Mouse (Mus musculus) limb, embryonic 14.5 days (tissue): ENCODE results near the gene Wwp2. TPM values are rescaled to one million over a fixed set of nuclear protein-coding genes. Genes with fewer than 3 reads are reported as not detected.
A peak's percentile ranks its signal among the peaks of the same experiment; 100 is the strongest.

Experiments
- ATAC-seq: fragments of 200-750 bp; cut with Nextera tagmentation; 2 replicates; pipeline ENCODE4 v1.8.0; 2017; ENCODE audit warnings: low read depth, moderate number of reproducible peaks, moderate TSS enrichment; ENCODE audit not compliant: low FRiP score
- DNase-seq: peaks from one replicate; pipeline ENCODE4 v3.0.0-alpha.2; 2015; ENCODE audit warnings: low spot score
- H3K27ac ChIP-seq: fragments of 300-500 bp; sonication (generic); replicated peaks from 2 replicates; pipeline ENCODE4 v1.5.1; 2014; ENCODE audit warnings: low read depth, mild to moderate bottlenecking, low read length, moderate library complexity, mixed read lengths
- H3K27me3 ChIP-seq: fragments of 300-500 bp; sonication (generic); 2 replicates; pipeline ENCODE4 v1.6.1; 2014; ENCODE audit warnings: low read length, mixed read lengths; ENCODE audit not compliant: control insufficient read depth, insufficient read depth
- H3K36me3 ChIP-seq: fragments of 300-500 bp; sonication (generic); 2 replicates; pipeline ENCODE4 v1.6.1; 2014; ENCODE audit warnings: mild to moderate bottlenecking, low read length, moderate library complexity, mixed read lengths; ENCODE audit not compliant: control insufficient read depth, insufficient read depth
- H3K4me1 ChIP-seq: fragments of 300-500 bp; sonication (generic); 2 replicates; pipeline ENCODE4 v1.6.1; 2014; ENCODE audit warnings: antibody characterized with exemption, low read length, mixed read lengths; ENCODE audit not compliant: control insufficient read depth, insufficient read depth
- H3K4me2 ChIP-seq: fragments of 300-500 bp; sonication (generic); replicated peaks from 2 replicates; pipeline ENCODE4 v1.6.1; 2014; ENCODE audit warnings: low read depth, mild to moderate bottlenecking, low read length, moderate library complexity; ENCODE audit not compliant: severe bottlenecking
- H3K4me3 ChIP-seq: fragments of 300-500 bp; sonication (generic); replicated peaks from 2 replicates; pipeline ENCODE4 v1.5.1; 2014; ENCODE audit warnings: low read length
- H3K9ac ChIP-seq: fragments of 300-500 bp; sonication (generic); 2 replicates; pipeline ENCODE4 v1.6.1; 2014; ENCODE audit warnings: mild to moderate bottlenecking, low read depth, low read length, moderate library complexity; ENCODE audit not compliant: severe bottlenecking
- H3K9me3 ChIP-seq: fragments of 300-500 bp; sonication (generic); 2 replicates; pipeline ENCODE4 v1.6.1; 2016; ENCODE audit warnings: low read length; ENCODE audit not compliant: control insufficient read depth
- POLR2A ChIP-seq: fragments of 200-500 bp; IDR thresholded peaks from 2 replicates; pipeline ENCODE4 v1.8.0; 2012; ENCODE audit warnings: inconsistent platforms, mild to moderate bottlenecking, moderate library complexity, borderline replicate concordance; ENCODE audit not compliant: insufficient read depth, insufficient read length; ENCODE audit errors: extremely low read depth
- WGBS: fragments of 180-500 bp; shearing (Covaris S2); extraction: QIAGEN DNeasy Blood & Tissue Kit; methylation state at CpG from one replicate; pipeline ENCODE4 v1.1.7; 2014; 5-methylcytosine and 5-hydroxymethylcytosine counted together
- polyA plus RNA-seq, 2 experiments: library from polyadenylated mRNA; depleted of rRNA in 1 of 2; stranded (reverse) in 1 of 2; unstranded in 1 of 2; fragments of >200 nt; fragmentation: Nextera tagmentation in 1 of 2; extraction: Ambion mirVana in 1 of 2; gene quantifications; 2 replicates each; pipeline versions ENCODE4 v1.2.1 to v1.2.3; 2012 to 2014

Wwp2 gene
- polyA plus RNA-seq, 2 experiments = 153 to 315 TPM

DNA sequence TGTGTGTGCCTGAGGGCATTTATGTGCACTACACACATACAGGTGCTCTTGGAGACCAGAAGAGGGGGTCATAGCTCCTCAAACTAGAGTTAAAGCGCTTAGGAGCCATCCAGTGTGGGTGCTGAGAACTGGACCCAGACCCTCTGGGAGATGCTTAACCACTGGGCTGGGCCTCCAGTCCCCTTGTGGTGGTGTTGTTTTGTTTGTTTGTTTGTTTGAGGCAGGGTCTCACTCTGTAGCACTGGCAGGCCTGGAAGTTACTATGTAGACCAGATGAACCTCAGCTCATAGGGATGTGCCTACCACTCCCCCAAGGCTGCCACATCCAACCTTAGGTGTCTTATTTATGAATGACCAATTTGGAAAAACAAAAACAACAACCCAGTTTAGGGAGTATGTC is 70.9 kb downstream of the Wwp2 start:
- Histone ChIP-seq H3K27ac (no peak overlapping the region), H3K36me3 (no peaks in the 10 kb centered on the region; the same call in 1 of the 2 replicates), H3K27me3 (no peaks in the 10 kb centered on the region), H3K4me3 (no peak overlapping the region), H3K4me1 (peaks cover 27% of the 10 kb centered on the region), H3K9me3 (no peaks in the 10 kb centered on the region), H3K9ac (no peak overlapping the region), H3K4me2 (no peak overlapping the region)
- no peak for DNase-seq
- TF ChIP-seq POLR2A = no peak
- 91% methylated on average over 1 of the region's 1 CpGs for WGBS
- ATAC-seq = no peak

DNA sequence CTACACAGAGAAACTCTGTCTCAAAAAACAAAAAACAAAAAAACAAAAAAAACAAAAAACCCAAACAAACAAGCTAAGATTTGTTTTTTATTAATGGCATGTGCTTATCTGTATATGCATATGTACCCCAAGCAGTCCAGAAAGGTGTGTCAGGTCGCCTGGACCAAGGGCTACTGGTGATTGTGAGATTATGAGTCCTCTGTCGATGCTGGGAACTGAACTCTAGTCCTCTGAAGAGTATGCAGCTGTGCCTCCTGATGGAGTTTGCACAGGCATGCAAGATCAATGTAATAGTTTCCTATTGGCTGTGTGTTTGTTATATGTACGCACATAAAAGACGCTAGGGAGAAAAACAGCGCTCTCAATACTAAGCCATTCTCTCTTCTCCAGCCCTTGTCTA is 74.0 kb downstream of the Wwp2 start:
- no peak for TF ChIP-seq POLR2A
- peaks cover 11% of the 10 kb centered on the region for H3K4me1 ChIP-seq
- ATAC-seq = no peak
- DNase-seq = no peak
- no peaks in the 10 kb centered on the region for H3K9me3 ChIP-seq
- H3K4me3 ChIP-seq = no peak overlapping the region
- no peak overlapping the region for H3K4me2 ChIP-seq
- no peak overlapping the region for H3K9ac ChIP-seq
- peak overlapping the region; percentile 66; the same call in 1 of the 2 replicates for H3K27ac ChIP-seq
- 92% methylated on average over 5 of the region's 5 CpGs for WGBS
- H3K27me3 ChIP-seq = no peaks in the 10 kb centered on the region
- no peaks in the 10 kb centered on the region; the same call in 1 of the 2 replicates for H3K36me3 ChIP-seq

DNA sequence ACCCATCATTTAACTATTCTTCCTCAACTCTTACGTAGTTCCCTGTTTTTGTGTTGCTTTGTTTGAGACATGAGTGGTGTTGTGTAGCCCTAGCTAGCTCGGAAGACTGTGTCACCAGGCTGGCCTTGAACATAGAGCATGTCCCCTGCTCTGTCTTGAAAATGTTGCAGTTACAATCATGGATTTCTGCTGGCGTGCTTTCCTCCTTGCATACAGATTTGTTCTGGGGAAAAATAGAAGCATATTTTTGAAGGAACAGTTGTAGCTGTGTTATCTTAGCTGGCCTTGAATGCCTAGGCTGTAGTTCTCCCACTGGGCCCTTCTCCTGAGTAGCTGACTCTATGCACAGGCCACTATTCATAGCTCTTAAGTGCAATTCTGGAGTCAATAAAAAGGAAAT is 74.6 kb downstream of the Wwp2 start:
- peaks cover 11% of the 10 kb centered on the region for H3K4me1 ChIP-seq

DNA sequence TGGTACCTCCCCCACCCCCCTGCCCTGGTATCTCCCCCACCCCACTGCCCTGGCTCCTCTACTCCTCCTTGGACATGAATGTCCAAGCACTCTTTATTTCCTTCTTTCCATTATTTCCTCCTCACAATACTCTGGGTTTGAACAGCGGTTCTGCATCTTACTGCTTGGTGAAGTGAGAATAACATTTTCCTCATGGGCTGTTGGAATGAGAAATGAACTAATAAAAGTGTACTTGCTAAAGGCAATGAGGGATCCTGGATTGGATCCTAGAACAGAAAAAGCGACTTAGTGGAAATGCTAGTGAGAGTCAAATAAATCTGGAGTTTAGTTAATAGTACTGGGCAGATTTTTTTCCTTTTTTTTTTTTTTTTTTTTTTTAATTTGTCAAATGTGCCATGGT is 77.1 kb downstream of the Wwp2 start:
- Histone ChIP-seq H3K27me3 (no peaks in the 10 kb centered on the region), H3K36me3 (peaks cover 5% of the 10 kb centered on the region), H3K4me3 (no peak overlapping the region), H3K4me2 (no peak overlapping the region), H3K9me3 (no peaks in the 10 kb centered on the region), H3K27ac (no peak overlapping the region; the same call in 1 of the 2 replicates), H3K4me1 (peaks cover 7% of the 10 kb centered on the region; the same call in 1 of the 2 replicates), H3K9ac (no peak overlapping the region)
- WGBS = 59% methylated on average over 2 of the region's 2 CpGs
- ATAC-seq (no peak), DNase-seq (peak; percentile 57)
- no peak for TF ChIP-seq POLR2A

More for the DNA sequence above, 74.6 kb downstream of the Wwp2 start:
- Histone ChIP-seq H3K4me2 (no peak overlapping the region), H3K9ac (no peak overlapping the region), H3K4me3 (no peak overlapping the region), H3K27ac (peak overlapping the region; percentile 66), H3K36me3 (no peaks in the 10 kb centered on the region; the same call in 1 of the 2 replicates), H3K9me3 (no peaks in the 10 kb centered on the region), H3K27me3 (no peaks in the 10 kb centered on the region)
- 76% methylated on average over 3 of the region's 3 CpGs for WGBS
- ATAC-seq (no peak), DNase-seq (peak; percentile 49)
- TF ChIP-seq POLR2A = no peak

DNA sequence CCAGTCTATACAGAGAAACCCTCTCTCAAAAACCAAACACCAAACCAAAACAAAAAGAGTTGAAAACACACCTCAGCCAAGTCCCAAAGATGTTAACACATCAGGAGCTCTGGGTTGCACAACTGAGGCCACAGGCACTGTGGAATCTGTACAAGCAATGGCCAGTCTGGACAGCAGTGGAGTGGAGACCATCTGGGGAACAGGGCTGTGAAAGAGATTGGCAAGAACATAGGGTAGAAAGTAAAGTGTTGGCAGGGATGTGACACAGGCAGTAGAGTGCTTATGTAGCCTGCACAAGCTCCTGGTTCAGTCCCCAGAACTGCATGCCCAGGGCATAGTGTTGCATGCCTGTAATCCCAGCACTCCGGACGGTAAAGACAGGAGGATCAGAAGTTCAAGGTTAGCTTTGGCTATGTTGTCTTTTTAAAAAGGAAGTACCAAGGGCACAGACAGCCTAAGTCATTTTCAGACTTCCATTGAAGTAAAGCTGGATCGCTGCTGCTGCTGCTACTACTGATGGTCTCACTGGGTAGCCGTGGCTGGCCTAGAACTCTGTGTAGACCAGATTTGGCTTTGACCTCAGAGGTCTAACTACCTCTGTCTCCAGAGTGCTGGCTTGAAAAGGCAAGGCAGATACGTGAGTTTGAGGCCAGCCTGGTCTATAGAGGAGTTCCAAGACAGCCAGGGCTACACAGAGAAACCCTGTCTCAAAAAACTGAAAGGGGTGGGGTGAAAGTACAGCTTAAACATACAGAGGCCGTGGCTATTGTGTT is 79.0 kb downstream of the Wwp2 start:
- no peak overlapping the region for H3K27ac ChIP-seq
- no peak overlapping the region for H3K4me2 ChIP-seq
- peaks cover 10% of the 10 kb centered on the region for H3K4me1 ChIP-seq
- DNase-seq (no peak), ATAC-seq (no peak)
- TF ChIP-seq POLR2A = no peak
- peaks cover 11% of the 10 kb centered on the region for H3K36me3 ChIP-seq
- WGBS = 92% methylated on average over 6 of the region's 6 CpGs
- H3K4me3 ChIP-seq = no peak overlapping the region
- H3K27me3 ChIP-seq = no peaks in the 10 kb centered on the region
- H3K9ac ChIP-seq = no peak overlapping the region
- H3K9me3 ChIP-seq = no peaks in the 10 kb centered on the region

DNA sequence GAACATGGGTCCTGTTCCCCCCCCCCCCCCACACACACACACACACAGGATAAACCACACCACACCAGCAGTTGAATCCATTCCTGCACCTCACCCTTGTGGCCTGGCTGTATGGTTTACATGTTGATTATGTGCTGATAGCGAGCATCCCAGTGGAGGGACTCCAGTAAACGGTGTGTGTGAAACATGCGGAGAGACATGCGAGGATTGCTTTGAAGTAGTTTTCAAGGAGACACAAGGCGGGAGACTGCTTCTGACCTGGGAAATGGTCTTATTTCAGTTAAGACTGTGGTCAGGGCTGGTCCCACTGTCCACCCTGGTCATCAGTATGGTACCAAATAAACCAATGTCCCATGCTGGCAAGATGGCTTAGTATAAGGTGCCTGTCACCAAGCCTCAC is 82.6 kb downstream of the Wwp2 start:
- no peak for TF ChIP-seq POLR2A
- Histone ChIP-seq H3K4me3 (no peak overlapping the region), H3K27ac (peak overlapping the region; percentile 76; the same call in 1 of the 2 replicates), H3K9me3 (no peaks in the 10 kb centered on the region), H3K4me1 (peaks cover 22% of the 10 kb centered on the region), H3K9ac (no peak overlapping the region), H3K27me3 (no peaks in the 10 kb centered on the region), H3K4me2 (no peak overlapping the region), H3K36me3 (peaks cover 11% of the 10 kb centered on the region)
- 81% methylated on average over 5 of the region's 5 CpGs for WGBS
- ATAC-seq (no peak), DNase-seq (no peak)
